Mouse (Mus musculus) ZHBTc4 (cell line): ENCODE measurements at regions not wholly inside any gene's neighbourhood (a gene's known extent, or its start where the extent isn't known, plus 50 kb on each side); places are given as distances from the start of the nearest gene placed in this dataset.

Source experiments
- DNase-seq: peaks from one replicate; pipeline ENCODE4 v3.0.0-alpha.2; 2011; ENCODE audit warnings: low read depth, low spot score

DNA sequence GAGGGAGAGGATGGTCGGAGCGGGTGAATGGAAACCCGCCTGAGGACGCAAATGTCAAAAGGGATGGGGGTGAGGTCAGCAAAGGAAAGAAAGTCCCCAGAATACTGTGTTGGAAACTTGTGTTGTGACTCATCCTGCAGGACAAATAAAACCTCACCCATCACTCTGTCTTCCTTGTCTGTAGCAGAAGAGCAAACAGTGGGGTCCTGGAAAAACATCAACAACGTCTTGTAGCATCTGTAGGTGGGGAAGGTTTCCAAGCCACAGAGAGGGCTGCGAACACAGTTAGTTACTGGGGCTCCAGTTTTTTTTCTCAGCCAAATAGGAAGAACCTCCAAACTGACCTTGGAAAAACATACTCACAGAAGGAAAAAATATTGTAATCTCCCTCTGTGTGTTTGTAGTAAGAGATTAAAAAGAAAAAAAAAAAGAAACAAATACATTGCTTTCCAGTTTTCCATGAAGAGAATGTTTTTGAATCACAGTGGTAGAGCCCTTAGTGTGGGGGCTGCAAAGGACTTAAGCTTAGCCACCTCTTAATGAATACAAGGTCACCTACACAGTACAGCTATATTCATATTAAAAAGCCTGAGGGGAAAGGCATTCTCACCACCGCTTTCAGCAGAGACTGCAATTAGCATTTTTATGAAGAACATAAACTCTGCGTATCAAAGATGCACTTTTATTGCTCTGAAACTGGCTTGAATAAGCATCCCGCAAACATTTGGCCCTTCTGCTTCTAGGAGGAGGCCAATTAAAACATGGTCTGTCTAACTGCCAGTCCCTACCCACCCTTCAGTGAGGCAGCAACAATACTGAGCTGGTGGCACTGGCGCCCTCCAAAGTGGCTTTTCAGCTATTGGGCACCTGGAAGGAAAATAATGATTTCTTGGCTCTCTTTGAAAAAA lies 198.6 kb upstream of the Tprg start:
- no peak for DNase-seq

GRCm38 (mm10) chr16:25088649-25089019 lies 198.0 kb upstream of the Tprg start:
- no peak for DNase-seq

- DNase-seq = no peak
These were observed 182.5 kb upstream of the Tprg start for GRCm38 (mm10) chr16:25104165-25104564.

GRCm38 (mm10) chr16:25104603-25105002 lies 182.0 kb upstream of the Tprg start:
- no peak for DNase-seq

GRCm38 (mm10) chr16:25140164-25140563 lies 146.5 kb upstream of the Tprg start:
- no peak for DNase-seq

DNA sequence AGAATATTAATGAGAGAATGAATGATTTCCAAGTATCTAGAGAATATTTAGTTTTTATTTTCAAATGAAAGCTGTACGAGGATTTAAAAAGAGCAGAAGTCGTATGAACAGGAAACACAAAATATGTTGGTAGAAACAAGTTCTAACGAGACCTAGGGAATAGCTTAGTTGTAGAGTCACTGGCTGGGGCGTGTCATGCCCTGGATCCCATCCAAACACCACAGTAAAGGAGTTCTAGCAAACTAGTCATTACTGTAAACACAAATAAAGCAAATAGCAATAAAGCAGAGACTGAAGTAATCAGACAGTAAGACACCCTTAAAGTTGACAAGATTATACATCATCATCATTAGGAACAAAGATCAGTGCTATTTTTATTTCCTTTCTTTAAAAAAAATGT lies 139.1 kb upstream of the Tprg start:
- DNase-seq = no peak

DNA sequence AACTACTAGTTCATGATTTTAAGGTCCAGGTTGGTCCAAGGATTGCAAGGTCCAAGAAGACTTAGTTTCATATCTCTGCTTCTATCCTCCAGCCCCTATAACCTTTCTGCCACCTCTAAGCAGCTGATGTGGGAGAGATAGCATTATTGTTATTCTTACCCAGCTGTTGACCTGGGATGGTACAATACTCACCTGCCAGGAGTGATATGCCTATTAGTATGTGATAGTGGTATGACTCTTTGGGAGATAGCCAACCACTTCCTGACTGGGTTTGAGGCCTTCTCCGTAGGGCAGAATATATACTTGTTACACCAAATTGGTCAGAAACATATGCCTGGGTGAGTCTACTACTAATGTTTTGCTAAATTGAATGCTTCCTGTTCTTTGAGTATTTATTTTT lies 137.4 kb upstream of the Tprg start:
- no peak for DNase-seq

GRCm38 (mm10) chr16:25176870-25177269 lies 109.7 kb upstream of the Tprg start:
- no peak for DNase-seq

DNA sequence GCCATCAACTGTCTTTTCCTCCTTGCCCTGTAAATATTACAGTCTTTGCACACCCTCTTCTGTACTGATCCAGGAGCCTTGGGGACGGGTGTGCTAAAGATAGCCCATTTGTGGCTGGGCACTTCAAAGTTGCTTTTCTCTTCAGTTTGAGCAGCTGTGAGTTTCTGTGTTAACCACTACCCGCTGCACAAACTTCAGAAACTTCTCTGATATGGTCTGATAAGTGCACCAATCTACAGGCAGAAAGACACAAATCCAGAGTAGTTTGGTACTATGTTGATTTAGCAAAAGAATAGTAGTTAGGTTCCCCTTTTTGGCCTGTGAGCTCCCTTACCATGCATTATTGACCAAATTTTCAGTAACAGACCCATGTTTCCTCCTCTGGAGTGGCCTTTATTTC lies 108.6 kb upstream of the Tprg start:
- DNase-seq = no peak

DNA sequence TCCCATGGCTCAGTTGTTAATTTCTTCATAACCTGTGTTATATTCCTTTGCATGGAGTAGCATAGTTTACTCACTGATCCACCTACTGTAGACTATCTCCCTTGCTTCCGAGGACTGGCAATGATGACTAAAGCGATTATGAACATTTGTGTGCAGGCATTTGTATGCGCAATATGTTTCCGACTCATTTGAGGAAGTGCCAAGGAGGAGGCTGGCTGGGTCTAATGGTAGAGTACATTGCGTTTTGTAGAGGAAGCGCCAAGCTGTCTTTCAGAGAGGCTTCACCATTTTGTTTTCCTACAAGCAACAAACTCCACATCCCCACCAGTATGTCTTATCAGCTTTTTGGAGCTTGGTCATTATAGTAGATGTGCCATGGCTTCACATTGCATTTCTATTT lies 104.7 kb upstream of the Tprg start:
- no peak for DNase-seq

GRCm38 (mm10) chr16:25197079-25197478 lies 89.5 kb upstream of the Tprg start:
- DNase-seq = no peak

- no peak for DNase-seq
These were observed 87.8 kb upstream of the Tprg start for GRCm38 (mm10) chr16:25198844-25199243.

DNA sequence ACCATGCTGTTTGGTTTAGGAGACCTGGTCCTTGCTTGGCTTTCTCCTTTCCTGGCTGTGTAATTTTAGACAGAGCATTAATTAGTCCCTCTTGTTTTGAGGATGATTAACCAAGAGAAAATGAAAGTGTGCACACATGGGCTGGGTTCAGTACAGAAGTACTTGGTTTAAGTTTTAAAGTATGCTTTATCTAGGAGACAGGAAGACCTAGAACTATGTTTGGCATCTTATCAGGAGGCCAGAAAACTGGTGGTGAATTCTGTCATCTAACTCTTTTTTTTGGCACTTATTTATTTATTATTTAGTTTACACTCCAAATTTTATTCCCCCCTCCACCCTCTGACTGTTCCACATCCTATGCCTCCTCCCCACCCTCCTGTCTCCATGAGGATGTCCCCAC lies 86.6 kb upstream of the Tprg start:
- no peak for DNase-seq

DNA sequence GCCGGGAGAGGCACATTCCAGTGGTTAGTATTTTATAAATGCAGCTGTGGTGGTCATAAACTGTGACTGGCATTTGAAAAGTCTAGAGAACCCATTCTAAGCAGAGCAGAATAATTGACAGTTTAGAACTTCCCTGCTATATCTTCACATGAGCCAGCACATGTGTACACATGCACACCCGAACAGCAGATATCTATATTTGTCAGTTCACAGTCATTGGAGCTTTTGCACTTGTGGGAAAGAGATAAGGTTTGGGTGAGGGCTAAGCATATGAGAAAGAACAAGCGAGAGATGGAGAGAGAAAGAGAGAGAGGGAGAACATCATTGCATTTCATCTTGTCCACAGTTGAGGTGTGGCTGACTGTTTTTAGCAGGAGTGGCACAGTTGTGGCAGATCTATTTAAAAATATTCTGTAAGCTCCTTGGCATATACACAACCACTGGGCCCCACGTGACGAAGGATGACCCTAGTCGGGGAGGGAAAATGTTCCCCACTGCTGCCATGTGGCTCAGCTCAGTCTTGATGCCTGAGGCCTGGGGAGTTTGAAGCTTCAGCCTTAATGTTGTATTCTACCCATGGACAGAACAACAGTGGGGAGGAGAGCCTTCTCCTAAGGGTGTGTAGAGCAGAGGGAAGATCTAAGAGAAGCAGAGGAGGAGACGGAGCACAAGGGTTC lies 85.4 kb upstream of the Tprg start:
- no peak for DNase-seq

GRCm38 (mm10) chr16:25213250-25213649 lies 73.4 kb upstream of the Tprg start:
- no peak for DNase-seq

DNA sequence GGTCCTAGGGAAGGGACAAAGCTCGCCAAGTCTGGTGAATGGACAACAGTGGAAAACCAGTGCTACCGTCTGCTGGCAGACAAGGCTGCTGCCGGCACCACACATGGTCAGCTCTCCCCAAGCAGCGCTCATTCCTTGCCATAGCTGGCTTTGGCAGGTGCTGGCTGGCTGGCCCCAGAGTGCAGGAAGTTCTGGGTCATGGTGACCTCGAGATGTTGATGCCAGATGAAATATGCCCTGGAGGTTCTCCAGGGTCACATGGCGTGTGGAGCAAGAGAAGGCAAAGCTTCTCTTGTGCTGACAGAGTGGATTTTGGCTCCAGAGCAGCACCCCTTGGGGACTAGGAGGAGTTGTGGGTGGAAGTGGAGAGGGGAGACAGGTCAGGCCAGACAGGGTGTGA lies 66.1 kb upstream of the Tprg start:
- DNase-seq = no peak

DNA sequence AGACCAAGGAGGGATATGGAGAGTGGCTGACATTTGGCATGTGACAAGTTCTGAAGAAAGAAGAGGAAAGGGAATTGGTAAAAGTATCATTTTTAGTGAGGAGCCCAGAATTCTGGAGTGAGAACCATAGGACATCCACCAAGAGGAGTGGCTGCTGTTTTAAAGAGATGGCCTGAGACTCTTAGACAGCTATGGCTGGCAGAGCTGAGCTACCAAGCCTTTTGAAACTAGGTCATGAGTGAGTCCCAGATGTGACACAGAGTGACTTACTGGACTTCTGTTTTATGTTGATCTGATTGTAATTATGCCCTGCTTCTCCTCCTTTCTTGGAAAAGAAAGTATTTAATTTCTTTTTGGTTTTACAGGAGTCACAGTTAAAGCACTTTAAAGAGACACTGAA lies 61.8 kb upstream of the Tprg start:
- no peak for DNase-seq
